Mouse (Mus musculus) liver, embryonic 14.5 days (tissue): ENCODE results near the gene Enox1.

ENCODE experiments used
- CTCF ChIP-seq: IDR thresholded peaks from 2 replicates; pipeline ENCODE4 v1.5.1; 2016; ENCODE audit warnings: antibody characterized with exemption, low read depth, control low read depth
- EP300 ChIP-seq: IDR thresholded peaks from 2 replicates; pipeline ENCODE4 v1.6.1; 2016; ENCODE audit warnings: antibody characterized with exemption, low read depth

- no peak for TF ChIP-seq CTCF
- no peak for TF ChIP-seq EP300
Observed at GRCm38 (mm10) chr14:77385621-77386020, 229.1 kb downstream of the Enox1 start.
